Mouse (Mus musculus) forebrain, embryonic 13.5 days (tissue): ENCODE data around the gene Wdr59. TPM values are rescaled to one million over a fixed set of nuclear protein-coding genes. Genes with fewer than 3 reads are reported as not detected.
A peak's percentile ranks its signal among the peaks of the same experiment; 100 is the strongest.

Experiments
- ATAC-seq: fragments of 200-750 bp; cut with Nextera tagmentation; 2 replicates; pipeline ENCODE4 v1.8.0; 2017
- H3K27ac ChIP-seq: fragments of 300-500 bp; sonication (generic); 2 replicates; pipeline ENCODE4 v1.5.1; 2015; ENCODE audit warnings: inconsistent platforms, mild to moderate bottlenecking, moderate library complexity
- H3K27me3 ChIP-seq: fragments of 300-500 bp; sonication (generic); 2 replicates; pipeline ENCODE4 v1.6.1; 2015; ENCODE audit warnings: mild to moderate bottlenecking, inconsistent platforms
- H3K36me3 ChIP-seq: fragments of 300-500 bp; sonication (generic); 2 replicates; pipeline ENCODE4 v1.6.1; 2015; ENCODE audit warnings: mild to moderate bottlenecking, inconsistent platforms; ENCODE audit not compliant: poor library complexity, severe bottlenecking
- H3K4me1 ChIP-seq: fragments of 300-500 bp; sonication (generic); 2 replicates; pipeline ENCODE4 v1.6.1; 2015; ENCODE audit warnings: inconsistent platforms
- H3K4me2 ChIP-seq: fragments of 300-500 bp; sonication (generic); 2 replicates; pipeline ENCODE4 v1.6.1; 2015; ENCODE audit warnings: inconsistent platforms, mild to moderate bottlenecking, moderate library complexity
- H3K4me3 ChIP-seq: fragments of 300-500 bp; sonication (generic); 2 replicates; pipeline ENCODE4 v1.5.1; 2015; ENCODE audit warnings: mild to moderate bottlenecking, inconsistent platforms
- H3K9ac ChIP-seq: fragments of 300-500 bp; sonication (generic); 2 replicates; pipeline ENCODE4 v1.6.1; 2015; ENCODE audit warnings: mild to moderate bottlenecking, inconsistent platforms
- H3K9me3 ChIP-seq: fragments of 300-500 bp; sonication (generic); replicated peaks from 2 replicates; pipeline ENCODE4 v1.6.1; 2016; ENCODE audit warnings: inconsistent platforms
- WGBS: fragments of 180-500 bp; shearing (Covaris S2); methylation state at CpG from one replicate; pipeline ENCODE4 v1.1.7; 2015; 5-methylcytosine and 5-hydroxymethylcytosine counted together
- polyA plus RNA-seq: library from polyadenylated mRNA; unstranded; fragments of >200 nt; fragmentation: Nextera tagmentation; extraction: Ambion mirVana; gene quantifications from 2 replicates; pipeline ENCODE4 v1.2.1, GENCODE M21; 2015

Gene Wdr59
- polyA plus RNA-seq, 1 experiment from 2014 or later, result 5.7 TPM

- Histone ChIP-seq H3K9ac (peak within 1 kb of the TSS; percentile 98), H3K9me3 (no peaks in the 10 kb centered on the region), H3K36me3 (no peaks in the 10 kb centered on the region), H3K27me3 (no peaks in the 10 kb centered on the region), H3K4me3 (peak within 1 kb of the TSS; percentile 99), H3K4me2 (peak within 1 kb of the TSS; percentile 76), H3K4me1 (peaks cover 36% of the 10 kb centered on the region), H3K27ac (peak within 1 kb of the TSS; percentile 95)
- WGBS, result under 1% methylated on average over 44 of the region's 100 CpGs
- peak; percentile 93 for ATAC-seq
Observed at GRCm38 (mm10) chr8:111536031-111536977, 14.4 kb upstream of the Wdr59 start, which contains the start of gene Znrf1. Gene Znrf1 (plus strand): TSS chr8:111536097.

- H3K4me3 ChIP-seq, result peak overlapping the region; percentile 99
- peak overlapping the region; percentile 76 for H3K4me2 ChIP-seq
- H3K36me3 ChIP-seq, result no peaks in the 10 kb centered on the region
- no peaks in the 10 kb centered on the region for H3K9me3 ChIP-seq
- WGBS, result 38% methylated on average over 5 of the region's 5 CpGs
- peaks cover 28% of the 10 kb centered on the region for H3K4me1 ChIP-seq
- no peak overlapping the region for H3K9ac ChIP-seq
- ATAC-seq, result no peak
- no peaks in the 10 kb centered on the region for H3K27me3 ChIP-seq
- H3K27ac ChIP-seq, result no peak overlapping the region
Observed at GRCm38 (mm10) chr8:111535491-111535890, 13.6 kb upstream of the Wdr59 start.

- no peak overlapping the region for H3K9ac ChIP-seq
- no peak overlapping the region for H3K27ac ChIP-seq
- no peak for ATAC-seq
- no peak overlapping the region for H3K4me3 ChIP-seq
- no peaks in the 10 kb centered on the region for H3K36me3 ChIP-seq
- H3K4me1 ChIP-seq, result peaks cover 8% of the 10 kb centered on the region
- H3K4me2 ChIP-seq, result no peak overlapping the region
- WGBS, result 61% methylated on average over 4 of the region's 4 CpGs
- H3K9me3 ChIP-seq, result no peaks in the 10 kb centered on the region
- no peaks in the 10 kb centered on the region for H3K27me3 ChIP-seq
Observed at GRCm38 (mm10) chr8:111533503-111533902, 11.6 kb upstream of the Wdr59 start.

GRCm38 (mm10) chr8:111531621-111532020 is 9.7 kb upstream of the Wdr59 start:
- 84% methylated on average over 17 of the region's 17 CpGs for WGBS

GRCm38 (mm10) chr8:111531191-111531590 is 9.3 kb upstream of the Wdr59 start:
- Histone ChIP-seq H3K27ac (no peak overlapping the region), H3K9me3 (no peaks in the 10 kb centered on the region), H3K36me3 (no peaks in the 10 kb centered on the region), H3K4me1 (no peaks in the 10 kb centered on the region), H3K9ac (no peak overlapping the region), H3K4me3 (no peak overlapping the region), H3K4me2 (no peak overlapping the region), H3K27me3 (no peaks in the 10 kb centered on the region)
- 80% methylated on average over 12 of the region's 12 CpGs for WGBS
- no peak for ATAC-seq

More at GRCm38 (mm10) chr8:111531621-111532020, 9.7 kb upstream of the Wdr59 start:
- no peak overlapping the region for H3K27ac ChIP-seq
- no peak for ATAC-seq
- no peak overlapping the region for H3K4me2 ChIP-seq
- H3K9me3 ChIP-seq, result no peaks in the 10 kb centered on the region
- no peaks in the 10 kb centered on the region for H3K36me3 ChIP-seq
- H3K4me3 ChIP-seq, result no peak overlapping the region
- no peaks in the 10 kb centered on the region for H3K4me1 ChIP-seq
- H3K9ac ChIP-seq, result no peak overlapping the region
- H3K27me3 ChIP-seq, result no peaks in the 10 kb centered on the region

- no peaks in the 10 kb centered on the region for H3K27me3 ChIP-seq
- H3K36me3 ChIP-seq, result no peaks in the 10 kb centered on the region
- H3K4me2 ChIP-seq, result no peak overlapping the region
- H3K9ac ChIP-seq, result no peak overlapping the region
- H3K4me1 ChIP-seq, result no peaks in the 10 kb centered on the region
- H3K9me3 ChIP-seq, result no peaks in the 10 kb centered on the region
- no peak for ATAC-seq
- WGBS, result 70% methylated on average over 5 of the region's 5 CpGs
- no peak overlapping the region for H3K27ac ChIP-seq
- no peak overlapping the region for H3K4me3 ChIP-seq
Observed at GRCm38 (mm10) chr8:111528071-111528470, 6.2 kb upstream of the Wdr59 start.

- ATAC-seq, result no peak
- Histone ChIP-seq H3K9me3 (no peaks in the 10 kb centered on the region), H3K4me1 (no peaks in the 10 kb centered on the region), H3K4me2 (no peak overlapping the region), H3K9ac (no peak overlapping the region), H3K27me3 (no peaks in the 10 kb centered on the region), H3K4me3 (no peak overlapping the region), H3K27ac (no peak overlapping the region), H3K36me3 (no peaks in the 10 kb centered on the region)
- 75% methylated on average over 8 of the region's 8 CpGs for WGBS
Observed at GRCm38 (mm10) chr8:111527149-111527548, 5.3 kb upstream of the Wdr59 start.

GRCm38 (mm10) chr8:111526403-111527024 is 4.6 kb upstream of the Wdr59 start:
- Histone ChIP-seq H3K4me3 (no peak overlapping the region), H3K36me3 (no peaks in the 10 kb centered on the region), H3K4me2 (no peak overlapping the region), H3K4me1 (0 out of 2 replicates have a peak, but pooled peaks cover under 1% of the 10 kb centered on the region), H3K27me3 (no peaks in the 10 kb centered on the region), H3K27ac (no peak overlapping the region), H3K9me3 (no peaks in the 10 kb centered on the region), H3K9ac (no peak overlapping the region)
- 85% methylated on average over 6 of the region's 6 CpGs for WGBS
- no peak for ATAC-seq

GRCm38 (mm10) chr8:111517466-111517865 is 4.4 kb downstream of the Wdr59 start:
- Histone ChIP-seq H3K36me3 (no peaks in the 10 kb centered on the region), H3K4me3 (no peak overlapping the region), H3K4me1 (peaks cover 10% of the 10 kb centered on the region), H3K9me3 (no peaks in the 10 kb centered on the region), H3K27ac (no peak overlapping the region), H3K9ac (no peak overlapping the region), H3K4me2 (no peak overlapping the region), H3K27me3 (no peaks in the 10 kb centered on the region)
- WGBS, result 92% methylated on average over 2 of the region's 2 CpGs
- ATAC-seq, result no peak

- 86% methylated on average over 7 of the region's 7 CpGs for WGBS
- Histone ChIP-seq H3K36me3 (no peaks in the 10 kb centered on the region), H3K4me2 (no peak overlapping the region), H3K4me1 (peaks cover 10% of the 10 kb centered on the region), H3K4me3 (no peak overlapping the region), H3K9ac (no peak overlapping the region), H3K27ac (no peak overlapping the region), H3K27me3 (no peaks in the 10 kb centered on the region), H3K9me3 (no peaks in the 10 kb centered on the region)
- ATAC-seq, result no peak
Observed at GRCm38 (mm10) chr8:111516451-111517035, 5.3 kb downstream of the Wdr59 start.

GRCm38 (mm10) chr8:111513446-111513845 is 8.4 kb downstream of the Wdr59 start:
- Histone ChIP-seq H3K9me3 (no peaks in the 10 kb centered on the region), H3K36me3 (no peaks in the 10 kb centered on the region), H3K4me2 (no peak overlapping the region), H3K9ac (no peak overlapping the region), H3K4me3 (no peak overlapping the region), H3K27me3 (no peaks in the 10 kb centered on the region), H3K4me1 (peaks cover 3% of the 10 kb centered on the region), H3K27ac (no peak overlapping the region)
- 76% methylated on average over 8 of the region's 8 CpGs for WGBS
- ATAC-seq, result no peak

GRCm38 (mm10) chr8:111512941-111513340 is 9.0 kb downstream of the Wdr59 start:
- ATAC-seq, result no peak
- Histone ChIP-seq H3K9me3 (no peaks in the 10 kb centered on the region), H3K4me1 (peaks cover 4% of the 10 kb centered on the region), H3K4me2 (no peak overlapping the region), H3K9ac (no peak overlapping the region), H3K36me3 (no peaks in the 10 kb centered on the region), H3K4me3 (no peak overlapping the region), H3K27ac (no peak overlapping the region), H3K27me3 (no peaks in the 10 kb centered on the region)
- WGBS, result 84% methylated on average over 7 of the region's 7 CpGs
